Mouse (Mus musculus): ENCODE results near the gene Bcas1. TPM values are rescaled to one million over a fixed set of nuclear protein-coding genes. Genes with fewer than 3 reads are reported as not detected.

Bcas1 gene
- total and polyA plus RNA-seq, 3 experiments: 0.13 to 0.35 TPM; not detected in 1

DNA sequence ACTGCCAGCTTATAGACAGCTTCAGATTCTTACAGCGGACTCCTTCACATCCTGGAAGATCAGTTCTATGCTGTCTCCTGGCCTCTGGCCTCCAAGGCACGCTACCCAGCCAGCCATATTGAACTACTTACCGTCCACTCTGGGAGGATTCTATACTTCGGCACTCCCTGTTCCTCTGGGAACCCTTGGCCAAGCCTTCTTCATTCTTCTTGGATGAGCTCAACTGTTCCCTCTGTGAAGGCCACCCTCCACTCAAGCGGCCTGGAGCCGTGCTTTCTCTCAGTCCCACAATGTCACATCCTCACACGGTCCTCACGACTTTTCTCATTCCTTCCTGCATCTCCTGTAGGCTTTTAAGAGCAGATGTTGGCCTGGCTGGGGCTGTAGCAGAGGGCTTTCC is 86.5 kb downstream of the Bcas1 start:
- TF ChIP-seq ZKSCAN1 (IDR thresholded peaks at IDR 0.05; ENCODE audit: low read depth, low read length) (no peak), SMC3 (IDR thresholded peaks at IDR 0.05; ENCODE audit: low read depth, low read length) (no peak), CTCF (IDR thresholded peaks at IDR 0.05 in 2 of 3, conservative IDR thresholded peaks at IDR 0.05 in 1 of 3; ENCODE audit: control insufficient read depth in 1 of 3, insufficient read depth in 1 of 3, low read depth in 2 of 3, low read length in 3 of 3, poor library complexity in 1 of 3, severe bottlenecking in 1 of 3) (no peak), UBTF (IDR thresholded peaks at IDR 0.05; ENCODE audit: borderline replicate concordance, insufficient read depth, low read depth, low read length) (no peak), TCF12 (IDR thresholded peaks at IDR 0.05; ENCODE audit: low read depth, low read length) (no peak), CHD1 (IDR thresholded peaks at IDR 0.05; ENCODE audit: low read depth, low read length) (no peak)
- no peaks in the 10 kb centered on the region for H3K9me3 ChIP-seq (replicated peaks; ENCODE audit: insufficient read depth, low read length)
- no peak for DNase-seq (ENCODE audit: low read depth, low spot score)

DNA sequence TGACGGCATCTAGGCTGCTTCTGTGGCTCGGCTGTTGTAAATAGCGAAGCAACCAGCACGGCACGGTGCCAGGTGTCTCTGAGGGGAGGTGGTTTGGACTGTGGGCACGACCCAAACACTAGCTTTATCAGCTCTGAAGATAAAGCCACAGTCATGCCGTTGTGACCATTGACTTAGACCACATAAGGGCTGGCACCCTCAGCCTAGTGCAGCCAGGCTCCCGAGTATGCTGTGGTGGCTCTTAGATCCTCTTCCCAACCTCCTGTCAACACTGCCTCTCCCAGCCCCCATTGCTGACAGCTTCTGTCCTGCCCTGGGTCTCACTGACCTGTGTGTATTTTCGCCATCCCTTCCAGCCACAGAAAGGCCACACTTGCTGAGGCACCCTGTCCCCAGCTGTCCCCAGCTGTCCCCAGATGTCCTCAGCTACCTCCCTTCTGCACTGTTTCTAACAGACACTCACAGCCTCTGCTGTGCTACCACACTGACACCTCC is 91.3 kb downstream of the Bcas1 start:
- Histone ChIP-seq H3K9me3 (replicated peaks; ENCODE audit: insufficient read depth, low read length) (no peaks in the 10 kb centered on the region), H3K36me3 (ENCODE audit: control insufficient read depth in 1 of 2, insufficient read depth in 2 of 2, low read length in 2 of 2) (no peaks in the 10 kb centered on the region), H3K9ac (ENCODE audit: control insufficient read depth, low read depth, low read length, poor library complexity, severe bottlenecking) (no peak overlapping the region), H3K4me3 (ENCODE audit: control insufficient read depth in 1 of 2, insufficient read depth in 1 of 2, low read depth in 2 of 2, low read length in 2 of 2) (no peak overlapping the region), H3K27me3 (ENCODE audit: control insufficient read depth in 1 of 2, insufficient read depth in 2 of 2, low read length in 2 of 2) (no peaks in the 10 kb centered on the region), H3K27ac (ENCODE audit: control insufficient read depth, low read depth, low read length) (no peak overlapping the region), H3K4me1 (ENCODE audit: control insufficient read depth in 1 of 2, insufficient read depth in 2 of 2, low read length in 2 of 2) (no peaks in the 10 kb centered on the region), H3K79me2 (ENCODE audit: control insufficient read depth, insufficient read depth, low read length, poor library complexity) (no peaks in the 10 kb centered on the region)
- no peak for TF ChIP-seq SIN3A (IDR thresholded peaks at IDR 0.05; ENCODE audit: low read length)
- no peak for TF ChIP-seq ETS1 (IDR thresholded peaks at IDR 0.05; ENCODE audit: low read depth, low read length)
- no peak for TF ChIP-seq ELF1 (IDR thresholded peaks at IDR 0.05; ENCODE audit: low read depth, low read length)
- no peak for TF ChIP-seq CHD2 (IDR thresholded peaks at IDR 0.05; ENCODE audit: low read length)
- TF ChIP-seq CTCF (IDR thresholded peaks at IDR 0.05 in 2 of 3, conservative IDR thresholded peaks at IDR 0.05 in 1 of 3; ENCODE audit: control insufficient read depth in 1 of 3, insufficient read depth in 1 of 3, low read depth in 2 of 3, low read length in 3 of 3, poor library complexity in 1 of 3, severe bottlenecking in 1 of 3): no peak
- TF ChIP-seq USF2 (IDR thresholded peaks at IDR 0.05; ENCODE audit: borderline replicate concordance in 1 of 2, insufficient read depth in 1 of 2, low read depth in 1 of 2, low read length in 2 of 2): no peak
- TF ChIP-seq KAT2A (conservative IDR thresholded peaks at IDR 0.05; ENCODE audit: low read depth, low read length): no peak
- TF ChIP-seq ZMIZ1 (IDR thresholded peaks at IDR 0.05; ENCODE audit: low read depth, low read length): no peak
- TF ChIP-seq MXI1 (IDR thresholded peaks at IDR 0.05; ENCODE audit: low read depth, low read length): no peak
- TF ChIP-seq MYC (IDR thresholded peaks at IDR 0.05; ENCODE audit: low read depth, low read length): no peak
- TF ChIP-seq GATA1 (IDR thresholded peaks at IDR 0.05; ENCODE audit: low read depth, low read length): no peak
- TF ChIP-seq EP300 (IDR thresholded peaks at IDR 0.05; ENCODE audit: low read depth in 1 of 2, low read length in 2 of 2): no peak
- TF ChIP-seq UBTF (IDR thresholded peaks at IDR 0.05; ENCODE audit: borderline replicate concordance, insufficient read depth, low read depth, low read length): no peak
- no peak for DNase-seq (ENCODE audit: low read depth, low spot score)

More for the DNA sequence above, 86.5 kb downstream of the Bcas1 start:
- Histone ChIP-seq H3K27me3 (ENCODE audit: control insufficient read depth in 1 of 2, insufficient read depth in 2 of 2, low read length in 2 of 2) (no peaks in the 10 kb centered on the region), H3K79me2 (ENCODE audit: control insufficient read depth, insufficient read depth, low read length, poor library complexity) (no peaks in the 10 kb centered on the region), H3K9ac (ENCODE audit: control insufficient read depth, low read depth, low read length, poor library complexity, severe bottlenecking) (no peak overlapping the region), H3K36me3 (ENCODE audit: control insufficient read depth in 1 of 2, insufficient read depth in 2 of 2, low read length in 2 of 2) (no peaks in the 10 kb centered on the region), H3K27ac (ENCODE audit: control insufficient read depth, low read depth, low read length) (no peak overlapping the region), H3K4me1 (ENCODE audit: control insufficient read depth in 1 of 2, insufficient read depth in 2 of 2, low read length in 2 of 2) (no peaks in the 10 kb centered on the region), H3K4me3 (ENCODE audit: control insufficient read depth in 1 of 2, insufficient read depth in 1 of 2, low read depth in 2 of 2, low read length in 2 of 2) (no peak overlapping the region)

All from MEL (cell line).